Mouse (Mus musculus) olfactory bulb, adult 2 months (tissue): Measurements from ENCODE around the gene Pacrg.

Experiments
- CTCF ChIP-seq: fragments of 200-500 bp; IDR thresholded peaks from 2 replicates; pipeline ENCODE4 v1.5.1; 2012; ENCODE audit warnings: low read depth, mild to moderate bottlenecking, low read length, moderate library complexity; ENCODE audit not compliant: insufficient read depth
- POLR2A ChIP-seq: fragments of 200-500 bp; IDR thresholded peaks from 2 replicates; pipeline ENCODE4 v1.6.1; 2012; ENCODE audit warnings: mild to moderate bottlenecking, low read depth, low read length, moderate library complexity; ENCODE audit not compliant: insufficient read depth

DNA sequence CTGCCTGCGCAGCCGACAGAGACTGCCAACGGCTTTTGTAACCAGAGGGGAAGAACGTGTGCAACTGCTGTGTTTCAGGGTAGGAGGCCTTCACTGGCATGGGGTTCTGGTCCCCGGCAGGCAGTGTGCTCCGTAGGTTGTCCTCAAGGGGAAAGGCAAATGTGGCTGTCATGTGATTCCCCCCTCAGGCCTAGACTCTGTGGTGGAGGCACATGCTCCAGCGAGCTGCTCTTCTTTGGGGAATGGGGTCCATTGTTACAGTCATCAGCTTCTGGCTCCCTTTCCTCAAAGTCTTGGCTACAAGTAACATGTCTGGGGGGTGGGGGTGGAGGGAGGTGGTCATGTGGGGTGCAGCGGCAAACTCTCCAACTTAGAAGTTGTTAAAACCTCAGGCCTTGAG, 400.3 kb downstream of the Pacrg start:
- TF ChIP-seq CTCF (no peak), POLR2A (no peak)
